Mouse (Mus musculus): ENCODE measurements around the gene Nans. TPM values are rescaled to one million over a fixed set of nuclear protein-coding genes. Genes with fewer than 3 reads are reported as not detected.

Nans gene
- polyA plus RNA-seq (2016; fragmentation: Nextera tagmentation; extraction: Ambion mirVana): 75.7 and 77.5 TPM in 2 replicates

DNA sequence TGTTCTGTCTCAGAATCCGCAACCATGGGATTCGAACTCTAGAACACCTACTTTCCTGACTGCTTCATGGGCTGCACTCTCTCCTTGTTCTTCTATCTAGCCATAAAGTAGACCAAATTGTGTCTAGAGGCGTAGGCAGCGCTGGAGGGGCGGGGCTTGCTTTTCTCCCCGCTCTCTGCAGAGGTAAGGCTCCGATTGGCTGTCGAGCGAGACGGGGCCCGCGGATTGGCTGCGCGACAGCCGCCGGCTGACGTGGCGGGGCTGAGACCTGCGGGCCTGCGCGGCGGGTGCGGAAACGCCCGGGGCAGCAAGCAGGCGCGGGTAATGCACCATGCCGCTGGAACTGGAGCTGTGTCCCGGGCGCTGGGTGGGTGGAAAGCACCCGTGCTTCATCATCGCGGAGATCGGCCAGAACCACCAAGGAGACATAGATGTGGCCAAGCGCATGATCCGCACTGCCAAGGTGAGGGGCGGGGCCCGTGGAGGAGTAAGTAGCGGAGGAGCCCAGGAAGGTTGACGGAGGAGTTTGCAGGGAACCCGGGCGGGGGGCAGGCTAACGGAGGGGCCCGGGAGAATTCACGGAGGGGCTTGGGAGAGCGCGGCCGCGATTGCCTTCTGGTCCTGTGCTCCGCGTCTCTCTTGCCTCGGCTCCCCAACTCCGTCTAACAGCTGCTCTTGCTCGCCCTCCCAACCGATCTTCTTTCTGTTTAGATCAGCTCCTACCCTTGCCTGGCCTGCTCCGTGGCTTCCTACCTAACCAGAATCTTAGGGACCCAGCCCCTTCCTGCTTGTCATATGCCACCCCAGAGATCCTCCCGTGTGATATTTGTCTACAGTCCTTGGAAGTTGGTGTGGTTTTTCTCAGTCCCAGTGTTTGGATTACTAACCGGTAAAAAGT lies at the start of gene Nans:
Gene Nans, plus strand, starts transcription at position 221 of the 898 bp plus-strand sequence.
- H3K9me3 ChIP-seq: no peaks in the 10 kb centered on the region
- DNase-seq (ENCODE audit: extremely low spot score, low spot score): peak; percentile 91
- H3K36me3 ChIP-seq (replicated peaks): peaks cover 28% of the 10 kb centered on the region
- peak within 1 kb of the TSS; percentile 83 for H3K4me3 ChIP-seq
- H3K27ac ChIP-seq: peak within 1 kb of the TSS; percentile 91
- H3K27me3 ChIP-seq (ENCODE audit: poor library complexity, severe bottlenecking): no peaks in the 10 kb centered on the region
- peaks cover 19% of the 10 kb centered on the region for H3K4me1 ChIP-seq
- under 1% methylated on average over 58 of the region's 58 CpGs for WGBS

GRCm38 (mm10) chr4:46442501-46442900 lies 46.5 kb upstream of the Nans start:
- H3K27ac ChIP-seq: no peak overlapping the region
- 91% methylated on average over 4 of the region's 4 CpGs for WGBS

DNA sequence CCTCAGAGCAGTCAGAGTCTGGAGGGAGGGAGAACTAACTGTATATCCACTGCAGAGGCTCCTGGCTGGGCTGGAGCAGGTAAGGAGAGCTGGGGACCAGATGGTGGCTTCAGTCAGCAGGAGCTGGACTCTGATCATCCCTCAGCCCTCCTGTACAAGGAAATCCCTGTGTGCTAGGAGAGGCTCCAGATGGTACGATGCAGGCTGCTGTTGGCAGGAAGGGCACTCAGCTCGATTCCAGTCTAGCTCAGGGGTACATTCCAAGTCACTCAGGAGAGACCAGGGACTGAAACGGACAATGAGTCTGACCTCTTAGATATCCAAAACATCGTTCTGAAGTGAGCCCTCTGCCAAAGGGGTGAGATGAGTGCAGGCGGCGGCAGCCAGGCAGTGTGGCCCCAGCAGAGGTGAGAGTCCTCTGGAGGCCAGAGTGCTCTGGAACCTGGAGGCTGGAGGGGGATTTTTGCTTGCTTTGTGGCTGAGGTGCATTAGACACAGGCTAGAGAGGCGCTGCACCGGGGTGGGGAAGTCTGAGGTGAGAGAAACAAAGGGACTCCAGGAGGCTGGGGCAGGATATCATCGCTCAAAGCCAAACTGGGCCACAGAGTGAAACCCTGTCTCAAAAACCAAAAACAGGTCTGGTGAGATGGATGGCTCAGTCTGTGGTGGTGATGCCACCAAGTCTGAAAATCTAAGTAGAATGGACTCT lies 43.7 kb upstream of the Nans start:
- Histone ChIP-seq H3K4me1 (peaks cover 25% of the 10 kb centered on the region), H3K4me3 (no peak overlapping the region), H3K9me3 (no peaks in the 10 kb centered on the region), H3K36me3 (replicated peaks) (no peaks in the 10 kb centered on the region), H3K27ac (no peak overlapping the region), H3K27me3 (ENCODE audit: poor library complexity, severe bottlenecking) (no peaks in the 10 kb centered on the region)
- no peak for DNase-seq (ENCODE audit: extremely low spot score, low spot score)
- WGBS: 47% methylated on average over 9 of the region's 9 CpGs

More at GRCm38 (mm10) chr4:46442501-46442900, 46.5 kb upstream of the Nans start:
- Histone ChIP-seq H3K4me1 (peaks cover 8% of the 10 kb centered on the region), H3K27me3 (ENCODE audit: poor library complexity, severe bottlenecking) (no peaks in the 10 kb centered on the region), H3K36me3 (replicated peaks) (no peaks in the 10 kb centered on the region), H3K9me3 (no peaks in the 10 kb centered on the region), H3K4me3 (no peak overlapping the region)
- DNase-seq (ENCODE audit: extremely low spot score, low spot score): no peak

DNA sequence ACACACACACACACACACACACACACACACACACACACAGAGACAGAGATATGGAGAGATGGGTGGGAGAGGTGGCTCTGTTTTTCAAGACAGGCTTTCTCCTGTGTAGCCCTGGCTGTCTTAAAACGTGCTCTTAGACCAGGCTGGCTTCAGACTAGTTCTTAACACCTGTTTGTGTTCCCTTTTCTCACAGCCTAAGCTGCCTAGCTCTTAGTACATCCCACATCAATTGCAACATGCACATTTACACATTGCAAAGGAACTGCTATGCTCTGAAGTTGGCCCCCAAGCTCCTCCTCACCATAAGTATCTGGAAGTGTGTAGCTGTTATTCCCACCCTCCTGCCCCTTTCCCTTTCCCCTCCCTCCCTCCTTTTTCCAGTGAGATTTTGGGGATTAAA lies 41.6 kb upstream of the Nans start:
- no peak for DNase-seq (ENCODE audit: extremely low spot score, low spot score)
- H3K27ac ChIP-seq: no peak overlapping the region
- H3K4me3 ChIP-seq: no peak overlapping the region
- WGBS: 70% methylated on average over 1 of the region's 1 CpGs
- peaks cover 32% of the 10 kb centered on the region for H3K4me1 ChIP-seq
- H3K27me3 ChIP-seq (ENCODE audit: poor library complexity, severe bottlenecking): no peaks in the 10 kb centered on the region
- H3K36me3 ChIP-seq (replicated peaks): no peaks in the 10 kb centered on the region
- no peaks in the 10 kb centered on the region for H3K9me3 ChIP-seq

DNA sequence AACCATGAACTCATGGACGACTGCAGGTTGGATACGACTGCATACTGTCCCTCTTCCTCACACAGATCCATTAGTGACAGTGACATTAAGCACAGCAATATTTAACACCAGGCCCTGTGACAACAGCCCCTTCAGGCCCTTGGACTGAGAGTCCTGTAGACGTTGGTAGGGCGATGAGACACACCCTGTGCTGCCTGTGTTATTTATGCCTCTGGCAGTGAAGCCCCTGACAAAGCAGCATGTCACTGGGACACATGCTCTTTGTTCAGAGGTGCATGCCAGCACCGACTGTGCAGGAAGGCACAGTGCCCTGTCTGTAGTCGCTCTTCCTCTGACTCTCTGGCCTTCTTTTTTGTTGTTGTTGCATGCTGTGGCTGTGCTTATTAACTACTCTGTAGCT lies 40.2 kb upstream of the Nans start:
- 56% methylated on average over 6 of the region's 6 CpGs for WGBS
- DNase-seq (ENCODE audit: extremely low spot score, low spot score): no peak
- Histone ChIP-seq H3K36me3 (replicated peaks) (peaks cover 9% of the 10 kb centered on the region), H3K9me3 (no peaks in the 10 kb centered on the region), H3K27me3 (ENCODE audit: poor library complexity, severe bottlenecking) (no peaks in the 10 kb centered on the region), H3K4me1 (peaks cover 46% of the 10 kb centered on the region), H3K4me3 (no peak overlapping the region), H3K27ac (peak overlapping the region; percentile 8; the same call in 1 of the 2 replicates)

GRCm38 (mm10) chr4:46450020-46450518 lies 39.0 kb upstream of the Nans start:
- Histone ChIP-seq H3K9me3 (no peaks in the 10 kb centered on the region), H3K27ac (peak overlapping the region; percentile 100), H3K4me1 (peaks cover 57% of the 10 kb centered on the region), H3K36me3 (replicated peaks) (peaks cover 9% of the 10 kb centered on the region), H3K27me3 (ENCODE audit: poor library complexity, severe bottlenecking) (no peaks in the 10 kb centered on the region), H3K4me3 (peak overlapping the region; percentile 89)
- no peak for DNase-seq (ENCODE audit: extremely low spot score, low spot score)
- WGBS: 36% methylated on average over 7 of the region's 7 CpGs

DNA sequence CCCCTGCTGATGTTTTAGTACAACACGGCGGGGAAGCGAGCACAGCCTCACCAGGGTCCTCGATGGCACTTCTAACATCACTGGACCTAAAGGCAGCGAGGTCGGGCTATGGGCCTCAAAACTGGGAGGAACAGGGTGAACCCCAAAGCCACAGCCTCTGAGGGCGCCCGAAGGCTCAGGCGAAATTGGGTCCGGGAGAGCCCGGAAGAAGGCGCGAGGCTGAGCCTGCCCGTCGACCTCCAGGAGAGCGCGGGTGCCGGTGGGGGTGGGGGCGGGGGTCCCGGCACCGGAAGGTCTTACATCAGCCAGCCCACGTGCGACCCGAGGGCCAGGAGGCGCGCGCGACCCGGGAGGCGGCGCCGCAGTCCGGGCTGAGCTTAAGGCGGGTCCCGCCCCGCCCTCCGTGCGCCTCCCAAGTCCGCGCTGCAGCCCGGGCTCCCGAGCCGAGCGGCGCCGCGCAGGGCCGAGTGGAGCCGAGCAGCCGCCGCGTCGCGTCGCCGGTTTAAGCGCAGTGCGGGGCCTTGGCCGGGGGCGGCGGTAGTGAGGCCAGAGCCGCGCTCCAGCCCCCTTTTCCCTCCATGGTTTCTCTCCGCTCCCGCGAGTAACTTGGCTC lies 38.4 kb upstream of the Nans start, which contains the start of gene Anp32b:
Gene Anp32b, plus strand, starts transcription at position 384 of the 613 bp plus-strand sequence.
- Histone ChIP-seq H3K4me3 (peak within 1 kb of the TSS; percentile 89), H3K27me3 (ENCODE audit: poor library complexity, severe bottlenecking) (no peaks in the 10 kb centered on the region), H3K4me1 (peaks cover 57% of the 10 kb centered on the region), H3K27ac (peak within 1 kb of the TSS; percentile 100), H3K36me3 (replicated peaks) (peaks cover 11% of the 10 kb centered on the region), H3K9me3 (no peaks in the 10 kb centered on the region)
- DNase-seq (ENCODE audit: extremely low spot score, low spot score): peak; percentile 86
- WGBS: under 1% methylated on average over 65 of the region's 66 CpGs

DNA sequence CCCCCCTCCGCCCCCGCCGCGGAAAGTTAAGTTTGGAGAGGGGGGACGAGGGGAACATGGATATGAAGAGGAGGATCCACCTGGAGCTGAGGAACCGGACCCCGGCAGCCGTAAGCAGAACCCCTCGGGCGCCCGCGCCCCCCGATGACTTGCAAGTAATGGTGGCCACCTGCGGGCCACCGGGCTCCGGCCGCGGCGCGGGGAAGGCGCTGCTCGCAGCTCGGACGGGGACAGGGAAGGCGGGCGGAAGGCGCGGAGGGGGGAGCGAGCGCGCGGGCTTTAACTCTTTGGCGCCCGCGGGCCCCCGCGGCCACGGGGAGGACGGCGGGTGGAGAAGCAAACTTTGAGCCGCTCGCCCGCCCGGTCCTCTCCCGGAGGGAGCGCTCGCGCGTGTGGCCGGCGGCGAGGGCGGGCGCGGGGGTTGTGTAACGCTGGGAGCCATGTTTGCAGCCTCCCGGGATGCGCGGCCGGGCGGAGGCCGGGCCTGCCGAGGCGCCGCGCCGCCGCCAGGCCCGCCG lies 37.7 kb upstream of the Nans start:
- H3K27me3 ChIP-seq (ENCODE audit: poor library complexity, severe bottlenecking): no peaks in the 10 kb centered on the region
- peak; percentile 66 for DNase-seq (ENCODE audit: extremely low spot score, low spot score)
- H3K4me1 ChIP-seq: peaks cover 63% of the 10 kb centered on the region
- WGBS: 2% methylated on average over 65 of the region's 70 CpGs
- peaks cover 17% of the 10 kb centered on the region for H3K36me3 ChIP-seq (replicated peaks)
- H3K4me3 ChIP-seq: peak overlapping the region; percentile 89
- peak overlapping the region; percentile 100 for H3K27ac ChIP-seq
- H3K9me3 ChIP-seq: no peaks in the 10 kb centered on the region

DNA sequence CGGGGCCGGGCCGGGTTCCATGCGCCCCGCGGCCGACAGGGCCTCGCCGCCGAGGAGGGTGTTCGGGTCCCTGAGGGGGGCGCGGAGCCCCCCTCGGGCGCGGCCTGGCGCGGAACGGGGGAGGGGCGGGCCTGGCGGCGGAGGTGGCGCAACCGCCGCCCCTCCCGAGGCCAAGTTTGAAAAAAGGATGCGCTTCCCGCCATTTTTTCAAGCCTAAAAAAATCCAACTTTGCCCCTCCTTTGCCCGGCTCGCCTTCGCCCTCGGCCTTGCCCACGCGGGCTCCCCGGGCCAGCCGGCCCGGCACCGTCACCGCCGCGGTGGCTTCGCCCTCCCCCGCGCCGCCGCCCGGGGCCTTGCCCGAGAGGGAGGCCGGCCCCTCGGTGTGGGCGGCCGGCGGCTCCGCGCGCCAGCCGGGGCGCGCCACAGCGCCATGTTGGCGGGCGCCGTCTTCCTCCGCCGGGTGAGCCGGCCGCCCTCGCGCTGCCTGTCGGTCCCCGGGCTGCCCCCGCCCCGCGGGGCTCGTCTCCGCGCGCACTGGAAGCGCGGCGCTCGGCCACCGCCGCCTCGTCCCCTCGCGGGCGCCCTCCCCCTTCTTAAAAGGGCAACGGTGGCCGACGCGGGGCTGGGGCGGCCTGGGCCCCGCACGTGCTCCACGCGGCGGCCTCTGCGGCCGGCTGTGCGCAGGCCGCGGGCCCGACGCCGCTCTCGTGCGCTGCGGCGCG lies 37.1 kb upstream of the Nans start:
- Histone ChIP-seq H3K4me3 (peak overlapping the region; percentile 89), H3K27ac (peak overlapping the region; percentile 100), H3K9me3 (no peaks in the 10 kb centered on the region), H3K4me1 (peaks cover 69% of the 10 kb centered on the region), H3K36me3 (replicated peaks) (peaks cover 24% of the 10 kb centered on the region), H3K27me3 (ENCODE audit: poor library complexity, severe bottlenecking) (no peaks in the 10 kb centered on the region)
- under 1% methylated on average over 105 of the region's 111 CpGs for WGBS
- peak; percentile 63 for DNase-seq (ENCODE audit: extremely low spot score, low spot score)

DNA sequence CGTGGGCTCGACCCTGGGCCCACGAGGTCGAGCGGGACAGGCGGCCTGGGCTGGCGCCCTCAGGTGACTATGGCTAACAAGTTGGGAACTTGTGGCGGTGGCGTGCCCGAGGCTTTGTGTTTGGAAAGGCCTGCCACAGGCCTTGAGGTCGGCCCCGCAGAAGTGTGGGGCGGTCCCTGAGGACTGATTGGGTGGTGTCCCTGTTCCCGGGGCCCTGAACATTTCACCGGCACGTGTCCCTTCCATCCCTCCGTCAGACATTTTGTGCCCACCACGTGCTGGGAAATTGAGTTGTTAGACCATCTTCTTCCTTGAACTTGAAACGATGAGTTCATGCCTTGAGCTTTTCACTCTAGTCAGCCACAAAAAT lies 36.6 kb upstream of the Nans start:
- no peaks in the 10 kb centered on the region for H3K9me3 ChIP-seq
- peak; percentile 79 for DNase-seq (ENCODE audit: extremely low spot score, low spot score)
- H3K4me3 ChIP-seq: peak overlapping the region; percentile 89
- H3K27ac ChIP-seq: peak overlapping the region; percentile 100
- H3K36me3 ChIP-seq (replicated peaks): peaks cover 29% of the 10 kb centered on the region
- peaks cover 72% of the 10 kb centered on the region for H3K4me1 ChIP-seq
- under 1% methylated on average over 19 of the region's 19 CpGs for WGBS
- no peaks in the 10 kb centered on the region for H3K27me3 ChIP-seq (ENCODE audit: poor library complexity, severe bottlenecking)

GRCm38 (mm10) chr4:46452855-46453719 lies 36.0 kb upstream of the Nans start:
- Histone ChIP-seq H3K9me3 (no peaks in the 10 kb centered on the region), H3K36me3 (replicated peaks) (peaks cover 35% of the 10 kb centered on the region), H3K4me1 (peaks cover 72% of the 10 kb centered on the region), H3K27me3 (ENCODE audit: poor library complexity, severe bottlenecking) (no peaks in the 10 kb centered on the region), H3K27ac (peak overlapping the region; percentile 100), H3K4me3 (peak overlapping the region; percentile 89)
- DNase-seq (ENCODE audit: extremely low spot score, low spot score): no peak
- 42% methylated on average over 13 of the region's 13 CpGs for WGBS
